Mouse (Mus musculus) megakaryocyte-erythroid progenitor cell, adult 5-6 weeks (primary cell): Measurements from ENCODE around the gene Chadl. TPM values are rescaled to one million over a fixed set of nuclear protein-coding genes. Genes with fewer than 3 reads are reported as not detected.
"Not testable (repeated sequence)": the region's sequence is repeated elsewhere in the genome, so short reads cannot be mapped to it uniquely, and the experiment has no call there.

Experiments used
- ATAC-seq: replicated peaks from 2 replicates; pipeline ENCODE4 v1.8.0; 2016; ENCODE audit warnings: mild to moderate bottlenecking, inconsistent platforms; ENCODE audit not compliant: severe bottlenecking, poor library complexity, low FRiP score, low TSS enrichment
- total RNA-seq, 2 experiments: library from RNA; stranded (forward) in 1 of 2; stranded (reverse) in 1 of 2; fragments of 200-1000, 215-1000 nt in 1 of 2; fragments of >200 nt in 1 of 2; fragmentation: Nextera tagmentation in 1 of 2; gene quantifications; 2 replicates each; pipeline ENCODE4 v1.2.3; 2014 to 2017

Gene Chadl
- total RNA-seq (2014; fragmentation: Nextera tagmentation) (not detected in 2 replicates), total RNA-seq (2017) (0.09 TPM in 1 of 2 replicates, not detected in the other)

GRCm38 (mm10) chr15:81697175-81697574, at the start of gene Chadl:
Gene Chadl, minus strand, starts transcription at chr15:81697287.
- ATAC-seq, result no peak

DNA sequence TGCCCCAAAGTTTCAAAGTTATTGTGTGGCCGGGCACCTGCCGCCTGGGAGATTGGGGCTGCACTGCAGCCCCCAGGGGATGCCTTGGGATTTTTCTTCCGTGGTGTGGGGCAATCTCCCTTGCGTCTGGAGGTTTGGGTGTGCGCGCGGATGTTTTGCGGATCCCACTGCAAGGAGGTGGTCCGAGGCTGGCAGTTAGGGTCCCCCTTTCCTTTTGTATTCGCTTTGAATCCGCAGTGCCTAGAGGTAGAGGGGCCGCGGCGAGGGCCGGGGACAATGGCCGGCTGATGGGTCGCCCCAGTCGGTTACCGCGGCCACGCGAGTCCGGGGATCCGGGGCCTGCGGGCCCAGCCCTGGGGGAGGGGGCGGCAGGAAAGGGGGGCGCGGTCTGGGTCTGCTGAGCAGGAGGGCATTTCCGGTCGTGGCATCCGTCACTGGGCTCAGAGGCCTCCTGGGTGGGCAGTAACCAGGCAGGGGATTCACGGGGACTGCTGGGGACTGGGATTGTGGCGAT, 48.6 kb upstream of the Chadl start:
- ATAC-seq, result 0 out of 2 replicates have a peak, but pooled peaks have one; percentile 15

DNA sequence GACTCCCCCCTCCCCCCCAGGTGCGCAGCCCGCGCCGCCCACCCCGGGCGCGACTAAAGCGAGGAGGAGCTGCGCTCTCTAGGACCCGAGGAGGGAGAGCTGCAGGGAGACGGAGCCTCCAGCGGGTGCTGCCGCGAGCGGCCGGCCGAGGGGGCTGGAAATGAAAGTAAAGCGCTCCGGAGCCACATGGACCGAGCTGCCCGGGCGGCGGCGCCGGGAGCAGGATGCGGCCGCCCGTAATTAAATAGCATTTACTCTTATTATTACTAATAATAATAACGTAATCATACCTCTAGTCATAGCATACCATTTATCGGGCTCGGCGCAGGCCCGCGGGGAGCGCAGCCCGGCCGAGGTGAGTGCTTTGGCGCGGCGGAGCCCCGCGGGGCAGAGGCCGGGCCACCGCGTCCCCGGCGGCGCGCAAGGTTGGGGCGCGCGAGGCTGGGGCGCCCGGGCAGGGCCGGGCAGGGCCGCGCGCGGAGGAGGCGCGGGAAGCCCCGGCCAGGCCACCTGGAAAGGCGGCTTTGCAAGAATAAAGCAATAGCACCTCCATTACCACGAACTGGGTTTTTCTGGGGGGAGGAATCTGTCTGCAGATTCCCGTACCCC, 48.0 kb upstream of the Chadl start, which contains the start of the genes Zc3h7b and Rangap1:
TSS of gene Zc3h7b (plus strand) at position 66 of the 609 bp plus-strand sequence.
TSS of gene Rangap1 (minus strand) at position 539 of the 609 bp plus-strand sequence.
- ATAC-seq, result peak; percentile 84

DNA sequence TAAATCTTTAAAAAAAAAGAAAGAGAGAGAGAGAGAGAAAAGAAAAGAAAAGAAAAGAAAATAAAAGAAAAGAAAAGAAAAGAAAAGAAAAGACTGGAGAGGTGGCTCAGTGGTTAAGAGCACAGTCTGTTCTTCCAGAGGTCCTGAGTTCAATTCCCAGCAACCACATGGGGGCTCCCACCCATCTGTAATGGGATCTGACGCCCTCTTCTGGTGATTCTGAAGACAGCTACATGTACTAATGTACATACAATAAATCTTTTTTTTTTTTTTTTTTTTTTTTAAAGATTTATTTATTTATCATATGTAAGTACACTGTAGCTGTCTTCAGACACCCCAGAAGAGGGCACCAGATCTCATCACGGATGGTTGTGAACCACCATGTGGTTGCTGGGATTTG, 45.3 kb upstream of the Chadl start:
- ATAC-seq, result not testable (repeated sequence)

DNA sequence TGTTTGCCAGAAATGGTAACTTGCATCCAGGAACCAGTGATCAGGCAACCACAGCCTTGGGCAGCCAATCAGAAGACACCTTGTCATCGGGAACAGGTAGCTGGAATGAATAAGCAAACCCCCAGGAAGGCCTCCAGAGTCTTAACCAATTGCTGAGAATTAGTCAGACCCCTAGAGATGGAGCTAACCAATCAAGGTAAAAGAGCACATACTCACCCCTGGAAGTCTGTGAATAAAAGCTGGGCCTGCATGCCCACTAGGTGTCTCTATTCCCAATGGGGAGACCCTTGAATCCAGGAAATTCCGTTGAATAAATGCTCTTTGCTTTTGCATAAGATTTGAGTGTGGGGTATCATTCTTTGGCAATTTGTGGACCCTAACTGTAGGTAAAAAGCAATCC, 42.8 kb upstream of the Chadl start:
- no peak for ATAC-seq

DNA sequence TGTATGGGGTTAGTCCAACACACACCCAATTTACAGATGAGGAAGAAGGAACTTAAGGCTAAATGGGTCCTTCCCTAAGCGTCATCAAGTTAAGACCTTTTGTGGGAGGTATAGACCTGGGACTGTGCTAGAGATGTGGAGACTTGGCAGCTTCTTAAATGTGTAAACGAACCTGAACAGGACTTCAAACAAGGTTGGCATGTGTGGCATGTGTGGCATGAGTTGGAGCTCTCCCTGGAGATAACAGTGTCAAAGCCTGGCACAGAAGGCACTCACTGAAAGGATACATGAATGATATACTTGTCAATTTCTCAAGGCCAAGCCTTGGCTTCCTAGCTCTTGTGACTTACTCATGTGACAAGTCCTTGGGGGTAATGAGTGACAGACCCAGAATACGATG, 42.2 kb upstream of the Chadl start:
- no peak for ATAC-seq

DNA sequence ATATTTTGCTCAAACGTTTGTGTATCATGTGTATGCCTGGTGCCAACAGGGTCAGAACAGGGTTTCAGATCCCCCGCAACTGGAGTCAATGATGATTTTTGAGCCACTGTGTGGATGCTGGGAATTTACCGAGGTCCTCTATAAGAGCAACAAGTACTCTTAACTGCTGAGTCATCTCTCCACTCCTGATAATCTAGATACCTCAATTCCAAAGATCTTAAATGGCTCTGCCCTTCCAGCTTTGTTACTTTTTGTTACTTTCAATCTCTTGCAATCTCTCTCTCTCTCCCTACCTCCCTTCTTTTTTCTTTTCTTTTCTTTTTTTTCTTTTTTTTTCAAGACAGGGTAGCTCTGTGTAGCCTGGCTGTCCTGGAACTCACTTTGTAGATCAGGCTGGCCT, 38.0 kb upstream of the Chadl start:
- no peak for ATAC-seq

DNA sequence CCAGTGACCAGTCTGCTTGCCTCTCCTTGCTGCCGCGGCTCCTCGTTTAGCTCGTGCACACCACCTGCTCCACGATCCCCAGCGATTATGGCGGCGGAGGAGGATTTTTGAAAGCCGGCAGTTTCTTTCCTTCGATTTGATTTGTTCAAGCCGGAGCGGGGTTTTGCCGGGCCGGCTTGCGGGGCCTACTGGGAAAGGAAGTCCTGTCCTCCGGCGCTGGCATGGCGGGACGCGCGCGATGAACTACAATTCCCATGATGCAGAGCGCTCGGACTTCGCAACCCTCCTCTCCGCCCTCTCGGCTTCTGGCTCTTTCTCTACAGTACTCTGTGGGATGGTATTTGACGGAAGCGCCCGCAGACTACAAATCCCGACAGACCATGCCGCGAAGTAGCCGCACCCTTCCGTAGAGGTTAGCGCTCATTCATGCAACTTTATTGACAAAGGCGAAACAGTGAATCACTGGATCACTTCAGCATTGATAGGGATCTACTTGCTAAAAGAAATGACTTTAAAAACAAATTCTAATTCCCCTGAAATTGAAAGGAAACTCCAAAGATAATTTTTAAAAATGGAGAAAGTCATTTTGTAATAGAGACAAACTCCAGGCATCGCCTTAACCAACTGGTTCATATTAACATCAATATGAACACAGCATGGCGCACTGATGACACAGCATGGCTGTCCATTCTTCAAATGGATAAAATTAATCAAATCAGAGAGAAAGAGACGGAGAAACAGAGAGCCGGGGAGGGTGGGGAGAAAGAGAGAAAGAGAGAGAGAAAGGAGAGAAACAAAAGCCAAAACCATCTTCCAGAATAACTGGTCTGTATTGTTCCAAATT, 32.9 kb upstream of the Chadl start:
- ATAC-seq, result peak; percentile 97

DNA sequence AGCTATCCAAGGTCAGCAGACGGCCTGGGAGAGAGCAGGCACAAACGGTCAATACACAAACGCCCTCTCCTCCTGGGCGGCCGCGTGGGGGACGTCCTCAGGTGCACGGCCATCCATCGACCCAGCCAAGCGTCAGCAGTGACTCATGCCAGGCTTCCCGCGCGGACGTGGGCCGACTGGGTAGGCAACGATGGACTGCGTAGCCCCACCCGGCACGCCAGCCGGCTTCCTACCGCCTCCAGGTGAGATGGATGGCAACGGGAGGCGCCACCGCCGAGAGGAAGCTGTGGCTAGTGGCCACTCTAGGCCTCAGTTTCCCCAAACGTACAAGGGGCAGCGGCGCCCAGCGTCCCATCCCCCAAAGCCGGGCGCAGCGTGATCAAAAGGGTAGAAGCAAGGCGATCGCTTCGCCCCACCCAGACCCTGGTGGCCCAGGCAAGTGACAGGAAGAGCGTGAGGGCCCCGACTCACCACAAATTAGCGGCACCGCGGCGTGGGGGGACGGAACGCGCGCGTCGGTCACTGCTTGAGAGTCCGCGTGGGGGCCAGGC, 32.2 kb upstream of the Chadl start:
- ATAC-seq, result peak; percentile 45

- no peak for ATAC-seq
Observed at GRCm38 (mm10) chr15:81725965-81726364, 28.9 kb upstream of the Chadl start.

DNA sequence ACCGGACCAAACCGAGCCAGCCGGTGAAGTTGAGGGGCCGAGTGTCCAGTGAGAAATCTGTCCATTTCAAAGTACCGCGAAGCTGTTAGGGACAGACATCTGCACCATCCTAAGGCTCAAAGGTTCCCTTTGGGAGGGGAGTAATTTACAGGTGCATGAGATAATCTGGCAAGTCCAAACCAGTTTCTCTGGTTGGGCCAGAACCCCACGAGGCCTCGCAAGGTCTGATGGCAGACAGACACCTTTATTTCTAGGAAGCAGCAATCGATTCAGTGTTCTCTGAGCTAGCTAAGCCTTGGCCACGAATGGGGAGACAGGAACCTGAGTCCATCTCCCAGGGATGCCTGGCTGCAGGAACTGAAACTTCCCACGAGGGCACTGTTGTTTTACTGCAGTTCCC, 26.6 kb upstream of the Chadl start:
- no peak for ATAC-seq

- ATAC-seq, result no peak
Observed at GRCm38 (mm10) chr15:81722361-81722760, 25.3 kb upstream of the Chadl start.

DNA sequence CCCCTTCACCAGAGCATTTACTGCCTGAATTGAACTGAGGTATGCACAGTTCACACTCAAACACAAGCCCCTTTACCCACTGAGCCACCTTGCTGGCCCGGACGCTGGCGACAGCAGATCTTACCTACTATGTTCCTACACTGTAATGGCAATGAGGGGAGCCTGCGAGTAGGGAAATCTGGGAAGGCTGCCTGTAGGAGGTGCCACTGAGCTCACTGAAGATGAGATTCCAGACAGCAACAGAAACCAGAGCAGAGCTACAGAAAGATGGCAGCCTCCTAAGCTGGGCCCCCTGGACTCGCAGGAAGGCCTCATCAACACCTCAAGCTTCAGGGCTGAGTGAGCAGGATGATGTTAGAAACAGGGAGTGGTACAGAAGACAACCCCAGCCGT, 22.0 kb upstream of the Chadl start:
- ATAC-seq, result no peak

GRCm38 (mm10) chr15:81718336-81719138, 21.4 kb upstream of the Chadl start:
- no peak for ATAC-seq

DNA sequence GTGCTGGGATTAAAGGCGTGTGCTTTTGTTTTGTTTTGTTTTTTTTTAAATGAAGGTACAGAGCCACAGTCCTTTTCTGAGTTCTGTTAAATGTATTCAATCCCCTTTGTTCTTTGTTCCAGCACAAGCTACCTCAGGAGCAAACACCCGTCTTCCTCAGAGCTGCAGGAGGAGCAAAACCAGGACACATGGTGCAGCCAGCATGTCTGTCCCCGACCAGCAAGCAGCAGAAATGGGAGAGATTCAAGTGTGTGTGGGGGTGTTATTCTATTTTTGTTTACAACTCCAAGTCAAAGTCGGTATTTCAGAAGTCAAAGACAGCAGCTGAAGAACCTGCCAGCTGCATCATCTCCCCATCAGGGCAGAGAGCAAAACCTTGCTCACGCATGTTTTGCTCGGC, 16.7 kb upstream of the Chadl start:
- ATAC-seq, result no peak

DNA sequence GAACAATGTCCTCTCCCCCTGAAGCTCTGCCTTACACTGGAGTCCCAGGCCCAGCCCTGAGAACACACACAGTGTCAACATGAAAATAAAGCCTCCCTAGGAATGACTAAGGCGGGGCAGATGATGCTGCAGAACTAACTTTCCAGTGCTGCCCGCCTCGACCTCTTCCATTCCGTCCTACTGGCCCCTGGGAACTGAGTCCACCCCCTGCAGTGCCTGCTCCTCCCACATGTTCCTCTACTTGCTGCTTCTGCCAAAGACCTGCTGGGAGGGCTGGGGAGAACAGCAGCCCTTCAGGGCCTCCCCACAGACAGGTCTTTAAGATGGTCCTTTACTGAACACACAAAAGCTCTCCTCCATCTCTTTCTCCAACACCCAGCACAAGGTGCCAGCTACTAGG, 13.7 kb upstream of the Chadl start:
- ATAC-seq, result no peak

- ATAC-seq, result no peak; the same call in 1 of the 2 replicates
Observed at GRCm38 (mm10) chr15:81709686-81710085, 12.6 kb upstream of the Chadl start.

DNA sequence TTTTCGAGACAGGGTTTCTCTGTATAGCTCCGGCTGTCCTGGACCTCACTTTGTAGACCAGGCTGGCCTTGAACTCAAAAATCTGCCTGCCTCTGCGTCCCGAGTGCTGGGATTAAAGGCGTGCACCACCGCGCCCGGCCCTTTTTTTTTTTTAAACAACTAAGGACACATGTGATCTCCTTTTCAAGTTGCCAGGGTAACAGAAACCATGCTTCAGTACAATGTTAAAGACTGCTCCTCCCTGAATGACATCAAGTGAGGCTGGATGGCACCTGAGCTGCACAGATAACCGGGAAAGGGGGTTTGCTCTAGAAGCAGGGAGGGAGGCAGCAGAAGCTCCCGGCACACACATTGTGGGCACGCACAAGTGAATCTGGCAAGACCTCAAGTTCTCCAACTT, 11.9 kb upstream of the Chadl start:
- no peak for ATAC-seq

DNA sequence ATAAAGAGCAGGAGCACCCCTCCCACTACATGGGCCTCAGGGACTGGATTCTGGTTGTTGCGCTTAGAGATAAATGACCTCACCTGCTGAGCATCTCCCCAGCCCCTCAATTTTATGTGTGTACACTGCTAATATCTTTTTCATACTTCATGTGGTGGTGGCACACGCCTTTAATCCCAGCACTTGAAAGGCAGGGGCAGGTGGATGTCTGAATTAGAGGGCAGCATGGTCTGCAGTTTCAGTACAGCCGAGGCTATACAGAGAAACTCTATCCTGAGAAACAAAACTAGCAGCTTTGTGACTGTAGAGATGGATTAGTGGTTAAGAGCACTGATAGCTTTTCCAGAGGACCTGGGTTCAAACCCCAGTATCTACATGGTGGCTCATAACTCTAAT, 6.0 kb upstream of the Chadl start:
- ATAC-seq, result no peak
